Mouse (Mus musculus) limb, embryonic 10.5 days (tissue): ENCODE data around the gene Emilin2. TPM values are rescaled to one million over a fixed set of nuclear protein-coding genes. Genes with fewer than 3 reads are reported as not detected.

Experiments
- DNase-seq: peaks from one replicate; pipeline ENCODE4 v3.0.0-alpha.2; 2017; ENCODE audit warnings: low spot score
- H3K27ac ChIP-seq: fragments of 300-500 bp; sonication (generic); 2 replicates; pipeline ENCODE4 v1.5.1; 2016; ENCODE audit warnings: mild to moderate bottlenecking
- H3K27me3 ChIP-seq: fragments of 300-500 bp; sonication (generic); 2 replicates; pipeline ENCODE4 v1.6.1; 2016; ENCODE audit warnings: low read depth, mild to moderate bottlenecking; ENCODE audit not compliant: poor library complexity, severe bottlenecking
- H3K36me3 ChIP-seq: fragments of 300-500 bp; sonication (generic); 2 replicates; pipeline ENCODE4 v1.6.1; 2016; ENCODE audit warnings: mild to moderate bottlenecking, moderate library complexity
- H3K4me1 ChIP-seq: fragments of 300-500 bp; sonication (generic); 2 replicates; pipeline ENCODE4 v1.6.1; 2016
- H3K4me3 ChIP-seq: fragments of 300-500 bp; sonication (generic); 2 replicates; pipeline ENCODE4 v1.5.1; 2016; ENCODE audit warnings: mild to moderate bottlenecking, moderate library complexity
- H3K9me3 ChIP-seq: fragments of 300-500 bp; sonication (generic); replicated peaks from 2 replicates; pipeline ENCODE4 v1.6.1; 2016; ENCODE audit warnings: mild to moderate bottlenecking
- WGBS: fragments of 180-500 bp; shearing (Covaris S2); methylation state at CpG from one replicate; pipeline ENCODE4 v1.1.7; 2016; 5-methylcytosine and 5-hydroxymethylcytosine counted together
- polyA plus RNA-seq: library from polyadenylated mRNA; unstranded; fragments of >200 nt; fragmentation: Nextera tagmentation; extraction: Ambion mirVana; gene quantifications from 2 replicates; pipeline ENCODE4 v1.2.1, GENCODE M21; 2016

Gene Emilin2
- polyA plus RNA-seq, 1 experiment from 2014 or later: 30.0 TPM

GRCm38 (mm10) chr17:71273901-71274300, 37.9 kb downstream of the Emilin2 start:
- no peaks in the 10 kb centered on the region for H3K4me1 ChIP-seq
- no peak overlapping the region for H3K27ac ChIP-seq
- no peaks in the 10 kb centered on the region for H3K9me3 ChIP-seq
- H3K4me3 ChIP-seq: no peak overlapping the region
- DNase-seq: no peak
- WGBS: 95% methylated on average over 12 of the region's 12 CpGs
- H3K27me3 ChIP-seq: no peaks in the 10 kb centered on the region
- H3K36me3 ChIP-seq: peaks cover 50% of the 10 kb centered on the region

- H3K27ac ChIP-seq: no peak overlapping the region
- no peaks in the 10 kb centered on the region for H3K9me3 ChIP-seq
- no peaks in the 10 kb centered on the region for H3K27me3 ChIP-seq
- peaks cover 41% of the 10 kb centered on the region for H3K36me3 ChIP-seq
- no peak overlapping the region for H3K4me3 ChIP-seq
- DNase-seq: no peak
- 84% methylated on average over 3 of the region's 3 CpGs for WGBS
- no peaks in the 10 kb centered on the region for H3K4me1 ChIP-seq
Measured at GRCm38 (mm10) chr17:71268599-71268998, 43.2 kb downstream of the Emilin2 start.

GRCm38 (mm10) chr17:71268152-71268551, 43.6 kb downstream of the Emilin2 start:
- 0 out of 2 replicates have a peak overlapping the region, but pooled peaks have one; percentile 9 for H3K27ac ChIP-seq
- 92% methylated on average over 10 of the region's 10 CpGs for WGBS
- no peaks in the 10 kb centered on the region for H3K9me3 ChIP-seq
- H3K4me3 ChIP-seq: no peak overlapping the region
- no peaks in the 10 kb centered on the region for H3K4me1 ChIP-seq
- no peaks in the 10 kb centered on the region for H3K27me3 ChIP-seq
- DNase-seq: no peak
- peaks cover 37% of the 10 kb centered on the region for H3K36me3 ChIP-seq

- 88% methylated on average over 8 of the region's 8 CpGs for WGBS
- no peak overlapping the region for H3K27ac ChIP-seq
Measured at GRCm38 (mm10) chr17:71267374-71267773, 44.4 kb downstream of the Emilin2 start.

GRCm38 (mm10) chr17:71265336-71266051, 46.3 kb downstream of the Emilin2 start:
- DNase-seq: no peak
- H3K9me3 ChIP-seq: no peaks in the 10 kb centered on the region
- peaks cover 16% of the 10 kb centered on the region for H3K36me3 ChIP-seq
- no peak overlapping the region for H3K27ac ChIP-seq
- H3K27me3 ChIP-seq: no peaks in the 10 kb centered on the region
- H3K4me3 ChIP-seq: no peak overlapping the region
- H3K4me1 ChIP-seq: no peaks in the 10 kb centered on the region
- 80% methylated on average over 5 of the region's 5 CpGs for WGBS

More at GRCm38 (mm10) chr17:71267374-71267773, 44.4 kb downstream of the Emilin2 start:
- Histone ChIP-seq H3K4me3 (no peak overlapping the region), H3K4me1 (no peaks in the 10 kb centered on the region), H3K27me3 (no peaks in the 10 kb centered on the region), H3K9me3 (no peaks in the 10 kb centered on the region), H3K36me3 (peaks cover 29% of the 10 kb centered on the region)
- no peak for DNase-seq

GRCm38 (mm10) chr17:71264739-71265138, 47.0 kb downstream of the Emilin2 start:
- Histone ChIP-seq H3K36me3 (peaks cover 17% of the 10 kb centered on the region), H3K4me1 (0 out of 2 replicates have a peak, but pooled peaks cover 6% of the 10 kb centered on the region), H3K4me3 (no peak overlapping the region), H3K27ac (no peak overlapping the region), H3K27me3 (no peaks in the 10 kb centered on the region), H3K9me3 (no peaks in the 10 kb centered on the region)
- no peak for DNase-seq
- WGBS: 84% methylated on average over 4 of the region's 4 CpGs

GRCm38 (mm10) chr17:71263136-71263535, 48.6 kb downstream of the Emilin2 start:
- Histone ChIP-seq H3K9me3 (no peaks in the 10 kb centered on the region), H3K36me3 (peaks cover 14% of the 10 kb centered on the region), H3K4me1 (0 out of 2 replicates have a peak, but pooled peaks cover 9% of the 10 kb centered on the region), H3K27me3 (no peaks in the 10 kb centered on the region), H3K4me3 (no peak overlapping the region), H3K27ac (0 out of 2 replicates have a peak overlapping the region, but pooled peaks have one; percentile 15)
- no peak for DNase-seq
- 86% methylated on average over 6 of the region's 6 CpGs for WGBS

GRCm38 (mm10) chr17:71260658-71261057, 51.1 kb downstream of the Emilin2 start:
- Histone ChIP-seq H3K36me3 (peaks cover 25% of the 10 kb centered on the region), H3K27me3 (no peaks in the 10 kb centered on the region), H3K9me3 (no peaks in the 10 kb centered on the region), H3K4me3 (no peak overlapping the region), H3K4me1 (peaks cover 18% of the 10 kb centered on the region), H3K27ac (no peak overlapping the region)
- no peak for DNase-seq
- 49% methylated on average over 3 of the region's 3 CpGs for WGBS

- no peak overlapping the region for H3K4me3 ChIP-seq
- peaks cover 25% of the 10 kb centered on the region for H3K4me1 ChIP-seq
- 71% methylated on average over 11 of the region's 11 CpGs for WGBS
- H3K27ac ChIP-seq: peak overlapping the region; percentile 43
- DNase-seq: no peak
- no peaks in the 10 kb centered on the region for H3K27me3 ChIP-seq
- H3K36me3 ChIP-seq: peaks cover 31% of the 10 kb centered on the region
- H3K9me3 ChIP-seq: no peaks in the 10 kb centered on the region
Measured at GRCm38 (mm10) chr17:71259727-71260126, 52.1 kb downstream of the Emilin2 start.

GRCm38 (mm10) chr17:71256806-71257536, 54.8 kb downstream of the Emilin2 start:
- Histone ChIP-seq H3K27ac (no peak overlapping the region), H3K4me1 (peaks cover 47% of the 10 kb centered on the region)
- 92% methylated on average over 13 of the region's 13 CpGs for WGBS

GRCm38 (mm10) chr17:71256068-71256615, 55.6 kb downstream of the Emilin2 start:
- no peaks in the 10 kb centered on the region for H3K27me3 ChIP-seq
- no peak for DNase-seq
- peak overlapping the region; percentile 71; the same call in 1 of the 2 replicates for H3K27ac ChIP-seq
- WGBS: 81% methylated on average over 14 of the region's 14 CpGs
- no peaks in the 10 kb centered on the region for H3K9me3 ChIP-seq
- H3K4me1 ChIP-seq: peaks cover 55% of the 10 kb centered on the region
- peaks cover 41% of the 10 kb centered on the region for H3K36me3 ChIP-seq
- no peak overlapping the region for H3K4me3 ChIP-seq

More at GRCm38 (mm10) chr17:71256806-71257536, 54.8 kb downstream of the Emilin2 start:
- H3K27me3 ChIP-seq: no peaks in the 10 kb centered on the region
- H3K36me3 ChIP-seq: peaks cover 41% of the 10 kb centered on the region
- DNase-seq: no peak
- no peak overlapping the region for H3K4me3 ChIP-seq
- H3K9me3 ChIP-seq: no peaks in the 10 kb centered on the region

- peak; percentile 54 for DNase-seq
- Histone ChIP-seq H3K36me3 (peaks cover 53% of the 10 kb centered on the region), H3K27me3 (no peaks in the 10 kb centered on the region), H3K9me3 (no peaks in the 10 kb centered on the region), H3K4me1 (peaks cover 64% of the 10 kb centered on the region), H3K4me3 (no peak overlapping the region), H3K27ac (0 out of 2 replicates have a peak overlapping the region, but pooled peaks have one; percentile 28)
- 59% methylated on average over 6 of the region's 6 CpGs for WGBS
Measured at GRCm38 (mm10) chr17:71254736-71255135, 57.0 kb downstream of the Emilin2 start.

GRCm38 (mm10) chr17:71254106-71254505, 57.7 kb downstream of the Emilin2 start:
- Histone ChIP-seq H3K27ac (peak overlapping the region; percentile 27; the same call in 1 of the 2 replicates), H3K4me1 (peaks cover 63% of the 10 kb centered on the region)

More at GRCm38 (mm10) chr17:71254106-71254505, 57.7 kb downstream of the Emilin2 start:
- H3K4me3 ChIP-seq: no peak overlapping the region
- no peaks in the 10 kb centered on the region for H3K9me3 ChIP-seq
- WGBS: 89% methylated on average over 5 of the region's 5 CpGs
- peaks cover 59% of the 10 kb centered on the region for H3K36me3 ChIP-seq
- no peak for DNase-seq
- no peaks in the 10 kb centered on the region for H3K27me3 ChIP-seq
